Mouse (Mus musculus): ENCODE results near the gene Kif1c.

Kif1c gene

DNA sequence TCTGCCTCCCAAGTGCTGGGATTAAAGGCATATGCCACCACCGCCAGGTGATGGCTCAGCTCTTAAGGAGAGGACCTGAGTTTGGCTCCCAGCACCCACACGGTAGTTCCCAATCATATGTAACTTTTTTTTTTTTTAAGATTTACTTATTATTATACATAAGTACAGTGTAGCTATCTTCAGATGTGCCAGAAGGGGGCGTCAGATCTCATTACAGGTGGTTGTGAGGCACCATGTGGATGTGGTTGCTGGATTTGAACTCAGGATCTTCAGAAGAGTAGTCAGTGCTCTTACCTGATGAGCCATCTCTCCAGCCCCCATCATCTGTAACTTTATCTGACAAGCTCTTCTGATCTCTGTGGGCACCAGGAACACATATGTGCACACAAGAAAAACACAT is 3.0 kb upstream of the Kif1c start:
- no peak for DNase-seq (ENCODE audit: inconsistent ontology term)

DNA sequence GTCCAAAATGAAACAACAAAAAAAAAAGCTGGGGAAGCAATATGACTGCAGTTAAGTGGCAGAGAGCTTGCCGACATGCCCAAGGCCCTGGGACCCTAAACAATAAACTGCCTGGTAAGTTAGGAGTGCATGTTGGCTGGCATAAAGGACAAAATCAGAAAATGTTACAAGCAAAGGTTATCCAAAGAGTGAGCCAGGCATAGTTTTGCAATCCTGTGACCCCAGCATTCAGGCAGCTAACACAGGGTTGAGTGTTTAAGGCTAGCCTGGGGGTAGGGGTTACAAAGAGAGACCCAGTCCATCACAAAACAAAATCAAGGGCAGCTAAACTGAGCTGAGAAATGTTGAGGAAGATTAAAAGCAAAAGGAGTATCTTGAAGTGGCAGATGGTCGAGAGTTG is 1.3 kb upstream of the Kif1c start:
- no peak for DNase-seq (ENCODE audit: inconsistent ontology term)

DNA sequence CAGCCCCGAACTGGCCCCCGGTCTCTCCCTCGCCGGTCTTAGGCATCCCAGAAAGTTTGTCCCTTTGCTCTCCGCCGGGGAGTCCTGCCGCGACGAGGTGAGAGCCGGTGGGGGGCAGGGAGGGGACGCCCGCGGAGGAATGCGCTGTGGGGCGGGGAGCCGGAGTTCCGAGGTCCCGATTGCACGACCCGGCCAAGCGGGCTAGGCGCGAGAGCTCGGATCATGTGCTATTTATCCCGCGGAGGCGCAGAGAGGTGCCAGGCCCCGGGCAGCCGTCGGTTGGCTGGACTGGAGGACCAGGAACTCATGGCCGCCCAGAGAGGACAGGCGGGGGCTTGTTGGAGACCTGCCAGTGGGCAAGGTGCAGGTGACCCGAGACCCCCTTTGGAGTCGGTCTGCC is 265 bp downstream of the Kif1c start:
- DNase-seq (ENCODE audit: inconsistent ontology term), result peak; percentile 85

DNA sequence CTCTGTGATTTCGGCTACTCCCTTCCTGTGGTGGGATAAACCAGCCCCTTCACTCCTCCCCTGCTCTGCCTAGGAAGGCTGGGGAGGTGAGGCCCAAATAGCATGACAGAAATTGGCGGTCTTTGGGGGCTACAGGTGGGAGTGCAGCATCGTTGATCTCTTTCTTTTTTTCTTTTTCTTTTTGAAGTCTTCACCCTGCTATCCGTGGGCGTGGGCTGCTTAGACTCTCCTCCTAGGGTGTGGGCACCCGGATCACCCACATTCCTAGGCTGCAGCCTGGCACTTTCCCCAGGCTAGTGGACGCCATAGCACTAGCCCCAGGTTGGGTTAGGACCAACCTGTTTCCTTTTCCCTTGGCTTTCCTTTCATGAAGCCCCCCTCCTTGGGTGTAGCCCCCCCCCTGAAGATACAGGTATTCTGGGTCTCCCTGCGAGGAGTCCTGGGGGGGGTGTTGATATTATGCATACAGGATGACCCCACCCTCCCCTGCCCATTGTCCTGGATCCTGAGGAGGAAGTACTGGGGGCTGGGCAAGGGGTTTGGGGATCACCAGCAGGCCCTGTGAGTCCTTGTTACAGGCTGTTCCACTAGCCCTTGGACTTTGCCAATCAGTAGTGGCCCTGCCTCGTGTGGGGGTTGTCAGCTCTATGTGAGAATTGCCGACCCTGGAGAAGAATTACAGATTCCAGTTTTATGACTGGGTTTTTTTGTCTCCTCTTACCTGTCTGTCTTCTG is 1.0 kb downstream of the Kif1c start:
- no peak for DNase-seq (ENCODE audit: inconsistent ontology term)

DNA sequence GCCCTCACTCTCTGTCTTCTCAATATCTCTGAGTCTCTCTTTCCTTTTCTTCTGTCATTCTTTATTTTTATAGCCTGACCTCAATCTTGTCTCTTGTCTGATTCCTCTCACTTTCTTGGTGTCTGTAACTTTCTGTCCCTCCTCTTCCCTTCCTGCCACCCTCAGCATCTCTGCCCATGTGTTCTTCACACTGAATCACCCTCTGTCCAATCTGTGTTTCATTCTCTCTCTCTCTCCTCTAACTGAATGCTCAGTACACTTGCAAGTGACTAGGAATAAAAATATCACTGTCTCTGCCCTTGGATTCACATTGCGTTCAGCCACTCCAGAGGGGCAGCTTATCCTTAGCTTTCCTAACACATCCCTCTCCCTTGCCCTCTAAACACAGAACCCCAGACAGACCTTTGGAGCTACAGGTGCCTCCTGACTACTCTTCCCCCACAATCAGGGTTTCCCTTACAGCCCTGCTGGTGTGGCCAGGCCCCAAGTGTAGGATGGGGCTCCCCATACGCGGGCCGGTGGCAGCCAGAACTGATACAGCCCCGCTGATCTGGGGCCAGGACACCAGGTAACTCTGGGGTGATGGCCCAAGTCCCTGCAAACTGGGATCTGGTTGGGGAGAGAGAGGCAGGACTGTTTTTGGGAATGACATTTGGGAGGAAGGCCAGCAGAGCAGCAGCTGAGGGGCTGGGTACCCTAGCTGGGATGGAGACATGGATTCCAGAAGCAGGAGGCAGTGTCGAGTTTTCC is 1.8 kb downstream of the Kif1c start:
- no peak for DNase-seq (ENCODE audit: inconsistent ontology term)

DNA sequence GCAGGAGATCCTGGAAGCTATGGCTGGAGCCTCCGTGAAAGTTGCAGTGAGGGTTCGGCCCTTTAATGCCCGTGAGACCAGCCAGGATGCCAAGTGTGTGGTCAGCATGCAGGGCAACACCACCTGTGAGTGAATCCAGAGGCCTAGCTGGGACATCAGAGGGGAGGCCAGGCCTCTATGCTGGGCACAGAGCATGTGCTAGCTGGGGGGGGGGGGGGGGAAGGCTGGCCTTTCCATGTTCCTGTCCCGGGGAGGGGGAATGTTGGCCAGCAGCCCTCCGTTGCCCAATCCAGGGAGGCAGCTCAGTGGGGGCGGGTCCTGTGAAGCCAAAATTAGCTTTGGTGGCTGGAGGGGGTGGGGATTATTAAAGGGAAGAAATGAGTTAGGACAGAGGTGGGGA is 2.4 kb downstream of the Kif1c start:
- peak; percentile 31 for DNase-seq (ENCODE audit: inconsistent ontology term)

DNA sequence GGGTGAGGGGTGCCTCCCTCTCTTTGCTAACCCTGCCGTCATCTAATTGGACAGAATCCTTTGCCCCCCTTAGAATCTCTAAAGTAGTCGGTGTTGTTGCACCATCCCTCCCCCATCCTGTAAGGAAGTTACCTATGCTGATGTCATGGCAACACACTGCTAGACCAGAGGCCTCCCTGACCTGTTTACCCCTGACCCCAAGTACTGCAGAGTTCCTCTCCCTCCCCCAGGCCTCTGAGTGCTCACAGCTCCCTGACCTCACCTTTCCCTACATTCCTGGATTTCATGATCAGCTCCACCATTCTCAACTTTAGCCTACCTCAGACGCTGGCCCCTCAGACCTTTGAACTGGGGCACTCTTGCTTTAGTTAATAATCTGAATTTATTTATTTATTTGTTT is 5.8 kb downstream of the Kif1c start:
- no peak for DNase-seq (ENCODE audit: inconsistent ontology term)

DNA sequence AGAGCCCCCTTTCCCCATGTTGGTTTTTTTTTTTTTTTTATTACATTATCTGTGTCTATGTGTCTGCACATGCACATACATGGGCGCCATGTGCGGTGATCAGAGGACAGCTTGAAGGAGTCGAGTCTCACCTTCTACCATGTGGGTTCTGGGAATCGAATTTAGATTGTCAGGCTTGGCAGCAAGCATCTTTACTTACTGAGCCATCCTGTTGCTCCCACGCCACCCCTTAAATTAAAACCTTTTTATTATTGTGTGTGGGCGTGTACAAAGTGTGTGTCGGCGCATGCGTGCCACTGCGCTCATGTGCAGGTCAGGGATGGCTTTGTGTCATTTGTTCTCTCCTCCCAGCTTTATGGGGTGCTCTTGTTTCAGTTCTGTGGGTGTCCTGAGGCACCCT is 10.7 kb downstream of the Kif1c start:
- DNase-seq (ENCODE audit: inconsistent ontology term), result no peak

DNA sequence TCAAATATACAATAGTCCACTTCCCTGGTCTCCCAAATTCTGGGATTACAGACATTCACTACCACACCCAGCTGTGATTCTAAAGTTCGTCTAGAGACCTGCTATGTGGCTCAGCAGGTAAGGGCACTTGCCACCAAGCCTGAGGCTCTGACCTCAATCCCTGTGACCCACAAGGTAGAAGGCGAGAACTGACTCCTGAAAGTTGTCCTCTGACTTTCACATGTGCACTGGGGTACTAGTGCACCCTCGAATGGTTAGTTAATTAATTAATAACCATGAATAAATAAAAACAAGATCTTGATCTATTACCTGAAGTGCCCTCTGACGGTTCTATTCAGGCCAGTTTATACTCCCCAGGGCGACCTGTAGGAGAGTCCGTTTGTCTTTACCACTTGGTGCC is 12.9 kb downstream of the Kif1c start:
- no peak for DNase-seq (ENCODE audit: inconsistent ontology term)

DNA sequence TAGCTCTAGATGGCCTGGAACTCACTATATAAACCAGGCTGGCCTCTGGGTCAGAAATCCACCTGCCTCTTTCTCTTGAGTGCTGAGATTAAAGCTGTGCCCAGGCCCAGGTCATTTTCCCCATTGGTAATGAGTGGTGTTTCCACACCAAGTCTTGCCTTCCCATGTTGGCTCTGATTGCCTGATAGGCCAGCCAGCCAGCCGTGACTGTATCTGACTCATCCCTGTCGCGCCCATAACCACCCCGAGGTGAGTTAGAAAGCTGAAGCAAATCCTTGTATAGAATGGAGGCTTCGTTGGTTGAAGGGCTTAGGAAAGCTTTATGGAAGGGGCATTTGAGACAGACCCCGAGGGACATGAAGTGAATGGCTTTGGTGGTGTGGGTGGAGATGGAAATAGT is 15.5 kb downstream of the Kif1c start:
- no peak for DNase-seq (ENCODE audit: inconsistent ontology term)

DNA sequence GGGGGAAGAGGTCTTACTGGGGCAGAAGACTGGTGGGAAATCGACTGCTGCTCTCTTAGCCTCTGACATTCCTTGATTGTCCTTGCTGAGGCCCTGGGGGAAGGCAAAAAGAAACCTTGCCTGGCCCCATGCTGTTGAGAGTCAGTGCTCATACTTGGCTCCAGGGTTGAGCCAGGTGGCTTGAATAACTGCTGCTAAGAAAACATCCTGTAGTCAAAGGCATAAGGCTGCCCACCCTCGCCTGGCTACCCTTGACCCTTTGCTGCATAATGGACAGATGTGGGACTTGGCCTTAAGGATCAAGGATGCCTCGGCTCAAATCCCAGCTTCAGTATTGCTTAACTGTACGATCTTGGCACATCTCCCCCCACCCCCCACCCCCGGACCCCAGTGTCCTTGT is 18.1 kb downstream of the Kif1c start:
- no peak for DNase-seq (ENCODE audit: inconsistent ontology term)

DNA sequence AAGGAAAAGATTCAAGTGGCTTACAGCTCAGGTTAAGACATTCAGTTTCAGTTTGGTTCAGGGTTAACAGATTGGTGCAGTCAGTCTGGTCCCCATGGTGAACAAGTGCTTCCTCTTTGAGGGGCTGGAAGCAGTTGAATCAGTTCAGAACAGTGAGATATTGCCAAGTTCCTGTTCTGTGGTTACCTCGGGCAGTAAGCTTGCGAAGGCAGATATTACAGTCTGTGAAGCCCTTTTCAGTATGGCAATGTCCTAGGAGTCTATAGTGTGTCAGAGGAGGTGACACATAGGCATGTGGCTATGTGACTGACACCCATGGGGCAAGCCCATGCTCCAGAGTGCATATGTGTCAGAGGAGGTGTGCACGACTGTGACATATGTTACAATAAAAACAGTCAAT is 20.2 kb downstream of the Kif1c start:
- no peak for DNase-seq (ENCODE audit: inconsistent ontology term)

DNA sequence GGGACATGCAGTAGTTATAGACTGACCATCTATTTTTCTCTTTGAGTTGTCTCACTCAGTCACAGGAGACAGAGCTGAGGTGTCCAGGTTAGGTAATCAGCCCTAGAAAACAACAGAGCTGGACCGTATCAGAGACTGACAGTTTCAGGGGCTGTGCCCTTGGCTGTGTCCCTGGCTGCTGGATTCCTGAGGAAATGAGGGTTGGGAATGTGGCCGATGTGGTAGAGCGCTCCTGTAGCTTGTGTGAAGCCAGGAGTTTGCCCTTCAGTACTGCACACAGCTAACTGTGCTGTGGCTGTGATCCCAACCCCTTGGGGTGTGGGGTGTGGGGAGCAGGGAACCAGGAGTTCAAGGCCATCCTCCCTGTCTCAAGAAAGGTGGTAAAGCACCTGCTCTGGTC is 20.7 kb downstream of the Kif1c start:
- no peak for DNase-seq (ENCODE audit: inconsistent ontology term)

DNA sequence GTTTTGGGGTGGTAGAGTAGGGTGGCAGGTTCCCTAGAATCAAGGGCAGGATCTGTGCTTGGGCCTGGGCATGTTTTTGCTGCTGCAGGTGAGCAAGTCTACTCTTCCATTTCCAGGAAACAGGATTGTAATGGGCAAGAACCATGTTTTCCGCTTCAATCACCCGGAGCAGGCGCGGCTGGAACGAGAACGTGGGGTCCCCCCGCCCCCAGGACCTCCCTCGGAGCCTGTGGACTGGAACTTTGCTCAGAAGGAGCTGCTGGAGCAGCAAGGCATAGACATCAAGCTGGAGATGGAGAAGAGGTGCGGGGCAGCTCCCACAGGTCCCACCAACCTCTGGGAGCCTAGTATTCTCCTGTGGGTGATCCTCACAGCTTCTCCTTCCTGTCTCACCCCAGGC is 24.4 kb downstream of the Kif1c start:
- DNase-seq (ENCODE audit: inconsistent ontology term), result no peak

DNA sequence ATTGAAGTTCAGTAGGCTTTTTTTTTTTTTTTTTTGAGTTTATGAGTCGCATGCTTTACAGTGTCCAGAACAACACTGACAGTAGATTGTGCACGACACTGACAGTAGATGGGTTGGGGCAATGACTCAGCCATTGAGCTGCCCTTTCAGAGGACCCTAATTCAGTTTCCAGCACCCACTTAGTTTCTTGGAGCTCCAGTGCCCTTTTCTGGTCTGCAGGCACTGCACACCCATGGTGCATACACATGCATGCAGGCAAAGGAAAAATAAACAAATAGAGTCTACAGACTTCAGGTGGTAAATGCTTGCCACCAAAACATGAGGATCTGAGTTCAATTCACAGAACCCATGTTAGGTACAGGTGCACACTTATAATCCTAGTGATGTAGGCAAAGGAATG is 26.2 kb downstream of the Kif1c start:
- no peak for DNase-seq (ENCODE audit: inconsistent ontology term)

DNA sequence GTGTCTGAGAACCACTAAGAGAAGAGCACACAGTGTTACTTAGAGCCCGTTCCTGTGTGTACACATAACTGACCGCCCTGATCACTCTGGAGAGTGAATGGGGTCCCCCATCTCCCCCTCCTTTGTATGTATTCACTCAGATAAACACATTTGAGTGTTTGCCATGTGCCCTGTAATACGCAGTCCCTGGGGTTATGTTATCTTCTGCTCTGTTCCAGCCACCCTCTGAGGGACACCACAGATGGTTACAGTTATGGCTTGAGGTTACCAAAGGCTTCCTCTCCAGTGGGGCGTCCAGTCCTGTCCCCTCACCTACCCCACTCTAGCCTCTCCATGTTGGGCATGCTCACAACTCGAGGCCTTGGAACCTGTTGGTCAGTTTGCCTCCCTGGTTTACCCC is 27.0 kb downstream of the Kif1c start:
- no peak for DNase-seq (ENCODE audit: inconsistent ontology term)

DNA sequence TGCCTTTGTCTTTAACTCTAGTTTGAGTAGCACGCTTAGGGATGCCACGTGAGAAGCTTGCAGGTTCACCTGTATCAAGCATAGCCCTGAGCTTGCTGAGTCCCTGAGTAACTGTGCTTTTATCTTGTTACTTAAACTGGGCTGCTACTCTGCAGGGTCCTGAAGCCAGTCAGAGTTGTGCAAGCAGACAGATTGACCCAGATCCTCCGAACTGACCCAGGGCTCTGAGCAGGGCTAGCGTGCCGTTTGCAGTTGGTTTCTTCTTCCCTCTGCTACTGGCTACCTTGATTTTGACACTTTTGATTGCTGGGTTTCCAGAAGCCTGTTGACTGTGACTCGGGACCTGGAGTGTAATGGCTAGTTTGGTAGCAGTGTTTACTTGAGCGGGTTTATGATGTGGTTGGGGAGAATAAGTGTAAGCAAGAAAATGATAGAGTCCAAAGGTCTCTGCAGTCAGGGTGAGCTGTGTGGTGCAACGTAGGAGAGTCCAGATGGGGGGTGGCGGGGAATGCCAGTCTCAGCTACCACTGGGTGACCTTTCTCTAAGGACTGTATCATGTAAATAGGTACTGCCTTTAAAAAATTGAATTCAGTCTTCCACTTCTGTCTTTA is 30.2 kb downstream of the Kif1c start:
- no peak for DNase-seq (ENCODE audit: inconsistent ontology term)

DNA sequence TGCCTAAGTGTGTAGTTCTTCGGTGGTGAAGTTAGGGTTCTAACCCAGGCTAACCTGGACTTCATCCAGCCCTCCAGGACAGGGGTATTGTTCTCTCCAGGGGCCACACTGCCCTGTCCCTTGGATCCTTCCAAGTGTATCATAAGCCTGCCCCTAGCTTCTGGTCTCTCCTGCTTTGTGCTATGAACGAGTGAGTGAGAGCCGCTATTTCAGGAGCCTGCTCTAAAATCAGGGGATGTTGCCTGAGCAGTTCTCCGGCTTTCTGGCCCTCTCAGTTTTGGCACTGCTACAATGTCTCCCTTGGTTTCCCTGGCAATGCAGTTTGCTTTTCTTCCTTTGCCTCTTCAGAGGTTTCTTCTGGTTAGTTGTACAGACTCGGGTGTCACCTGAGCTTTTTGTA is 30.8 kb downstream of the Kif1c start:
- DNase-seq (ENCODE audit: inconsistent ontology term), result no peak

DNA sequence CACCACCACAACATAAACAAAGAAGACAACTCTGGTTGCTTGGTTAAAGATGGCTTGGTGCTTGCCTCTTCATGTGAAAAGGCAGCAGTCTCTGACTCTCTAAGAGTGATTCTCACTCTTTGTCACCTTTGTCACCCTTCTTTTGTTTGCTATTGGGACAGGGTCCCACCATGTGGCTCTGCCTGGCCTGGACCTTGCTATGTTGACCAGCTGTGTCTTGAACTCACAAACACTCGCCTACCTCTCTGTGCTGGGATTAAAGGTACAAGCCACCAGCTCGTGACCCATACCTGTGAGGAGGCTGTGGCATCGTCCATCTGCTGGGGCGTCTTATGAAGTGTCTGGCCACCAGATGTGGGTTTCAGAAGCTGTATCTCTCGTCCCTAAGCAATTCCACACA is 32.9 kb downstream of the Kif1c start:
- DNase-seq (ENCODE audit: inconsistent ontology term), result no peak

DNA sequence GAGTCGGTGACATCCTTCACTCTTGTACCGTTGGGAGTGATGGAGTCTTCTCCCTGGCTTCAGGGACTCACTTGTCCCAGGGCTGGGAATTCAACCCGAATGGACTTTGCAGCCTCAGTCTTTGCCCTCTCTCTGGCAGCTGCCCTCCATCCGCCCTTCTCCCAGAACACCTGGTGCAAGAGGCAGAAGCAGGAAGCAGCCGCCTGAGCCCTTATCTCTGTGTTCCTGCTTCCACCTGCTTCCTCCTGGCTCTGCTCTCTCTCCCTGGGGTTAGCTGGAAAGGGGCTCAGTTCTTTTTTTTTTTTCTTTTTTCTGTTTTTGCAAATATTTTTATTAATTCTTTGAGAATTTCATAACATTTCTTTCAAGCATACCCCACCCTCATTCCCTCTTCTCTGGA is 37.4 kb downstream of the Kif1c start:
- no peak for DNase-seq (ENCODE audit: inconsistent ontology term)

DNA sequence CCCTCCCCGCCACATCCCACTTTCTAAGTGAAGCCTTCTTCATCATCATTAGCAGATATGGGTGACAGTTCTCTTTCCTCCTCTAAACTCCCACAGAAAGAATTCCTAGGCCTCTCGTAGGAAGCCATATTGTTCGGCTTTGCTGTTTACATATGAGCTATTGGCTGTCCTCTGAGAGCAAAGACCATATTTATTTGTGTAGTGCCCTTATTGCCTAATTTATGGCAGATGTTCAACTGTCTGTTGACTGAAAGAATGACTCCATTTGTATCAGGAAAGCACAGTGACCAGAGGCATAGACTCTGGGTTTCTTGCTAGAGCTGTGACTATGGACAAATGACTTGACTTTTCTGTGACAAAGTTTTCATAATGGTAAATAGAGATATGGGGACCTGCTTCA is 41.3 kb downstream of the Kif1c start:
- no peak for DNase-seq (ENCODE audit: inconsistent ontology term)

DNA sequence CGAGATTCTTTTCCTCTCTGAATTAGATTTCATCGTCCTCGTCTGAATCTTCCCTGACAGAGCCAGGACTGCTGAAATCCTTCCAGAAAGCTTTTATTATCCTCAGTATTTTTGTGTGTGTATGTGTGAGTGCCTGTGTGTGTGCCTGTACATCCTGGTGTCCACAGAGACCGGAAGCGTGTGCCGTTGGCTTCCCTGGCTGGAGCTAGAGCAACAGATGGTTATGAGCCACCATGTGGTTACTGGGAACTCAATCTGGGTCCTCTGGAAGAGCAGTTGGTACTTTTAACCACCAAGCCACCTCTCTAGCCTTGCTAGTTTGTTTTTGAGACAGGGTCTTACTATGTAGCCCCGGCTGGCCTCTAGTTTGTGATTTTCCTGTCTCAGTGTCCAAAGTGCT is 41.8 kb downstream of the Kif1c start:
- no peak for DNase-seq (ENCODE audit: inconsistent ontology term)

Measured in Muller cell, postnatal 12 days (primary cell).